Mouse (Mus musculus): Measurements from ENCODE around the gene Grm5.

DNA sequence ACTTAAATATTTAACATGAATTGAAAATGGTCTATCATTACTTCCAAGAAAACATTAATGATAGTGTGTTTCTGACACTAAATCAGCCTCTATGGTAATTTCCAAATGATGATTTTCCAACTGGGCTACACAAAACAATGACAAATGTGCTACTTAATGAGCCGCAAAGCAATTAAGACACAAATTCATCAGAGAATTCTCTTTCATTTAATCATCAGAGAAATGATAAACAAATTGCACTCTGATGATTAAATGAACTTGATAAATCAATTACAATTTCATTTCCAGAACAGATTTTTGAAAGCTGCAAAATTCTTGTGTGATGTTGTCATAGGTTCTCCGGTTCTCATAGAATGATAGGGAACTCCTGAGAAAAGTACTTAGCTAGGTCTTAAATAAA is 577.6 kb downstream of the Grm5 start:
- TF ChIP-seq CTCF (IDR thresholded peaks at IDR 0.05) (no peak), EP300 (IDR thresholded peaks at IDR 0.05) (no peak)
